Mouse (Mus musculus): Measurements from ENCODE around the gene Gm14085. TPM values are rescaled to one million over a fixed set of nuclear protein-coding genes. Genes with fewer than 3 reads are reported as not detected.

Gm14085 gene
- total RNA-seq, 1 experiment from 2014 or later = 0.18 TPM

- DNase-seq = no peak
Observed at GRCm38 (mm10) chr2:122561221-122561620, 76.5 kb downstream of the Gm14085 start.

GRCm38 (mm10) chr2:122562251-122562650 is 77.5 kb downstream of the Gm14085 start:
- no peak for DNase-seq

GRCm38 (mm10) chr2:122569439-122569838 is 84.7 kb downstream of the Gm14085 start:
- peak; percentile 74 for DNase-seq

GRCm38 (mm10) chr2:122570430-122570829 is 85.7 kb downstream of the Gm14085 start:
- DNase-seq = no peak

GRCm38 (mm10) chr2:122571326-122571725 is 86.6 kb downstream of the Gm14085 start:
- no peak for DNase-seq

- DNase-seq = no peak
Observed at GRCm38 (mm10) chr2:122572438-122572837, 87.7 kb downstream of the Gm14085 start.

GRCm38 (mm10) chr2:122575470-122575869 is 90.7 kb downstream of the Gm14085 start:
- peak; percentile 69 for DNase-seq

GRCm38 (mm10) chr2:122576295-122576694 is 91.6 kb downstream of the Gm14085 start:
- no peak for DNase-seq

- no peak for DNase-seq
Observed at GRCm38 (mm10) chr2:122577316-122577715, 92.6 kb downstream of the Gm14085 start.

Other genes starting within 250 kb of the Gm14085 start
- gene Duox2, start 186.5 kb upstream of the Gm14085 start, total RNA-seq (2021) = 0.19 TPM in 1 of 2 replicates, not detected in the other
- gene Duoxa2, start 186.0 kb upstream of the Gm14085 start, total RNA-seq (2021) = not detected in 2 replicates
- gene Duoxa1, start 171.2 kb upstream of the Gm14085 start, total RNA-seq (2021) = not detected in 2 replicates
- not detected in 2 replicates for gene Duox1, start 169.3 kb upstream of the Gm14085 start, total RNA-seq (2021)
- 5.8 and 11.4 TPM in 2 replicates for gene Shf, start 115.8 kb upstream of the Gm14085 start, total RNA-seq (2021)
- gene Slc28a2, start 58.5 kb upstream of the Gm14085 start, total RNA-seq (2021) = 1.4 and 2.0 TPM in 2 replicates
- 2.0 and 5.0 TPM in 2 replicates for gene Gatm, start 126.4 kb downstream of the Gm14085 start, total RNA-seq (2021)
- gene AA467197, start 152.0 kb downstream of the Gm14085 start, total RNA-seq (2021) = 0.70 TPM in 1 of 2 replicates, not detected in the other
- 30.5 and 34.2 TPM in 2 replicates for gene Slc30a4, start 217.7 kb downstream of the Gm14085 start, total RNA-seq (2021)